Mouse (Mus musculus) thymus, postnatal 25 days (tissue): ENCODE results near the gene Frs2.

Source experiments
- DNase-seq: peaks from one replicate; pipeline ENCODE4 v3.0.0; 2022

The Frs2 gene

GRCm38 (mm10) chr10:117148361-117149003, at the start of gene Frs2:
Gene Frs2 (minus strand): TSS chr10:117148534.
- peak; percentile 97 for DNase-seq

GRCm38 (mm10) chr10:117196696-117197095, 48.4 kb upstream of the Frs2 start:
- no peak for DNase-seq

GRCm38 (mm10) chr10:117195748-117196147, 47.4 kb upstream of the Frs2 start:
- DNase-seq: no peak

GRCm38 (mm10) chr10:117195005-117195404, 46.7 kb upstream of the Frs2 start:
- no peak for DNase-seq

- DNase-seq: no peak
These were observed 45.0 kb upstream of the Frs2 start for GRCm38 (mm10) chr10:117193364-117193763.

- no peak for DNase-seq
These were observed 37.2 kb upstream of the Frs2 start for GRCm38 (mm10) chr10:117185399-117186089.

GRCm38 (mm10) chr10:117181098-117181497, 32.8 kb upstream of the Frs2 start:
- no peak for DNase-seq

- no peak for DNase-seq
These were observed 26.3 kb upstream of the Frs2 start for GRCm38 (mm10) chr10:117174645-117175044.

- no peak for DNase-seq
These were observed 25.5 kb upstream of the Frs2 start for GRCm38 (mm10) chr10:117173566-117174438.

- no peak for DNase-seq
These were observed 24.8 kb upstream of the Frs2 start for GRCm38 (mm10) chr10:117173111-117173510.

GRCm38 (mm10) chr10:117172069-117172468, 23.7 kb upstream of the Frs2 start:
- DNase-seq: no peak

GRCm38 (mm10) chr10:117166785-117167425, 18.6 kb upstream of the Frs2 start:
- no peak for DNase-seq

- no peak for DNase-seq
These were observed 14.3 kb upstream of the Frs2 start for GRCm38 (mm10) chr10:117162662-117163061.

- DNase-seq: no peak
These were observed 11.8 kb upstream of the Frs2 start for GRCm38 (mm10) chr10:117160099-117160498.

- DNase-seq: no peak
These were observed 3.9 kb upstream of the Frs2 start for GRCm38 (mm10) chr10:117152247-117152646.

- no peak for DNase-seq
These were observed 3.3 kb upstream of the Frs2 start for GRCm38 (mm10) chr10:117151676-117152075.

GRCm38 (mm10) chr10:117151241-117151640, 2.9 kb upstream of the Frs2 start:
- no peak for DNase-seq

- DNase-seq: no peak
These were observed 2.4 kb upstream of the Frs2 start for GRCm38 (mm10) chr10:117150764-117151163.

GRCm38 (mm10) chr10:117149942-117150617, 1.7 kb upstream of the Frs2 start:
- DNase-seq: peak; percentile 51

GRCm38 (mm10) chr10:117149241-117149640, 907 bp upstream of the Frs2 start:
- no peak for DNase-seq

- DNase-seq: no peak
These were observed 622 bp downstream of the Frs2 start for GRCm38 (mm10) chr10:117147463-117148360.
